Mouse (Mus musculus) cerebellum, postnatal 4 days (tissue): Measurements from ENCODE around the gene Slc17a7.

ENCODE experiments used
- DNase-seq, 2 experiments: peaks; one replicate each; pipeline ENCODE4 v3.0.0; 2022; ENCODE audit warnings: low spot score in 2 of 2, mixed read lengths in 1 of 2

Slc17a7 gene

DNA sequence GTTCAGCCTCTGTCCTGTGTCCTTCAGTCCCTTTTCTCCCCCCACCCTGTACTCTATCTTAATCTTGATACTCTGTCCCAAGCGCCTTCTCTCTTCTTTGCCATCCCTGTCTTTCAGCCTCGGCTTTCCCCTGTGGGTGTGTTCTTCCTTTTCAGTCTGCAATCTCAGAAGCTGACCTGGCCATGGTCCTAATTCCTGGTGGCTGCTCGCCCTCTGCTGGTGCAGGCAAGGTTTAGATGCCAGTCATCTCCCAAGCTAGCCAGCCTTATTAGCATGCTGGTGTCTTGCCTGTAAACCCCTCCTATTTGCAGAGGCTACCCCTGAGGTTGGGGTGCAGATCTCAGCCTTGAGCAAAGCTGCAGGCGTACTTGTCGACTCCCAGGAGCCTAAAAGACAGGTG lies 34.7 kb downstream of the Slc17a7 start:
- DNase-seq, result peak; percentile 62 to 81

DNA sequence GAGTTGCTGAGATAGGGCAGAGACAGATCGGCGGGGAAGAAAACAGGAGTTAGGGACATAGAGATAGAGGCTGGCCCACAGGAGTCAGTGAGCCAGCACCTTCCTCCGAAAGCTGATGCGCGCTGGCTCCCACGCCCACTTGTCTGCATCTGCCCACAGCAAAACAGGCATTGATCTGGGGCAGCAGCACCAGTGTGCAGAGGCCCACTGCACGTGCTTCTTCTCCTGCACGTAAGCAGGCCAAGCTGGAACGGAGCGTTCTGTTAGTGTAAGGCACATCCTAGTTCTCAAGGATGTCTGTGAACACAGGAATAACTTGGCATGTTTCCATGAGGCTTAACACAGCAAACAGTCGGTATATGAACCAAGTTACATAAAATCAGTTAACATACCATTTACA lies 35.2 kb downstream of the Slc17a7 start:
- DNase-seq, result no peak

DNA sequence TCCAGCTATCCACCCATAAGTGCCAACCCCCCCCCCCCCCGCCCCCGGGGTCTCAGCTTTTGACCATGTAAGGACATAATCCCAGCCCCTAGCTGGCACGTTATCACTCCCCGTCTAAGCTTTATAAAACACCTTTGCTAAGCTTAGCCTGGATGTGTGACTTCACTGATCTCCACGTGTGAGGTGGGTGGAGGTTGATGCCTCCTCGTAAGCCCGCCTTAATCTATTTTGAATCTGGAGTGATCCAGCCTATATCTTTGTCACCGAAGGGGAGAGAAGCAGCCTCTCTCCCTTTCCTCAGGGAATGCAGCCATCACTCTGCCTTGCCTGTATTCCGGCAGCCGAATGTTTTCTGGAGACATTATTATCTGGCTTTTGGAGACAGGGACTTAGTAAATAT lies 38.9 kb downstream of the Slc17a7 start:
- DNase-seq, result no peak

DNA sequence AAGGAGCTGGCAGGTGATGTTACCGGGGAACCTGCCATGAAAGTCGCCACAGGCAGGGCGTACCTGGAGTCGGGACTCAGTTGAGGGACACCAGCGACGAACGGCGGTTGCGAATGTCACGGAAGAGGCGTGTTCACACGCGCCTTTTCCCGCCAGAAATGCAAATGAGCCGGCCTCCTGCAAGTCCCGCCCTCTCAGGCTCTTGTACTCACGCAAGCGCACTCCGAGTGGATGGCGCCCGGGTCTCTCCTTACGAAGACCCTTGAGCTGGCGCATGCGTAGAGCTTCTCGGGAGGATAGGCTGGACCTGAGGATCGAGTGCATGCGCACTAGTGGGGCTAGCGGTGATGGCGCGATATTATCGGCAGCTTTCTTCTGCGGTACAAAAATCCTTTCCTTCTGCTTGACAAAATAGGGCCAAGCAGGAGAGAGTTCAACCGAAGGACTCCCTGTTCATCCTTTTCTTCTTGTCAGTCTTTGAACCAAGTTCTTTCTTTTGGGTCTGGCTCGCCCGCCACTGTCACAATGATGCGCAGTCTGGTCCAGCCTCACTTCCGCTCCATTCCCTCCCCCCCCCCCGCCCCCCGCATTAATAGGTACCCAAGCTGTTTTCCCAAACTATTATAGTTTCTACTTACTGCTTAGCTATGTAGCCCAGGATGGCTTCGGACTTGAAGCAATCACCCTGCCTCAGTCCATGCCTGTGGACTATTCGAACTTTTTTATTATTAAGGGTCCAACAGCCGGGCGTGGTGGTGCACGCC lies 40.8 kb downstream of the Slc17a7 start, which contains the start of gene Ccdc155:
TSS of gene Ccdc155 (minus strand) at position 513 of the 764 bp plus-strand sequence.
- DNase-seq, result peak; percentile 80 to 91

DNA sequence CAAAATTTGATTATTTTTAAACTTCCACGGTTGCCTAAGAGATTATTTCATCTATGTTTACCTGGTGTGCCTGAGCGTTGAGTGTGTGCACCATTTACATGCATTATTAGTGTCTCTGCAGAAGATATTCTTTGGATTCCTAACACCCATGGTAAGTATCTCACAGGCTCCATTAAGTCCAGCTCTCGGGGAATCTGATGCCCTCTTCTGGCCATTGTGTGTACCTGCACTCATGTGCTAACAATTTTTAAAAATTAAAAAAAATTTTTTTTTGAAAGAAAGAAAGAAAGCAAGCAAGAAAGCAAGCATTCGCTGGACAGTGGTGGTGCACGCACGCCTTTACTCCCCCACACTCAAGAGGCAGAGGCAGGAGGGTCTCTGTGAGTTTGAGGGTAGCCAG lies 44.5 kb downstream of the Slc17a7 start:
- DNase-seq, result no peak

DNA sequence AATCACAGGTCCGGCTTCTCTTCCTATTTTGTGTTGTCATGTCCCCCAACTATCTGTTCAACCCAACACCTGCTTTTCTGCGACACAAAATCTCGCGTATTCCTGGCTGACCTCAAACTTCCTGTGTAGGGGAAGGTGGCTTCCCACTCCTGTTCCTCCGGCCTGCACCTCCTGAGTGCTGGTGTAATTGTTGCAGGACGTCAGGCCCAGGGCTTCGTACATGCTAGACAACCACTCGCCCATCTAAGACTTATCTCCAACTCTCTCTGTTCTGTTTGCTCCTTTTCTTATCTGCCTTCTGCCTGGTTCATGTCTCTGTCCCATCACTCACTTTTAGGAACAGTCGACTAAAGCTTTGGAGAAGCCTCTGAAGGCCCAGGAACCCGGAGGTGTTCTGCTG lies 47.3 kb downstream of the Slc17a7 start:
- DNase-seq, result no peak

DNA sequence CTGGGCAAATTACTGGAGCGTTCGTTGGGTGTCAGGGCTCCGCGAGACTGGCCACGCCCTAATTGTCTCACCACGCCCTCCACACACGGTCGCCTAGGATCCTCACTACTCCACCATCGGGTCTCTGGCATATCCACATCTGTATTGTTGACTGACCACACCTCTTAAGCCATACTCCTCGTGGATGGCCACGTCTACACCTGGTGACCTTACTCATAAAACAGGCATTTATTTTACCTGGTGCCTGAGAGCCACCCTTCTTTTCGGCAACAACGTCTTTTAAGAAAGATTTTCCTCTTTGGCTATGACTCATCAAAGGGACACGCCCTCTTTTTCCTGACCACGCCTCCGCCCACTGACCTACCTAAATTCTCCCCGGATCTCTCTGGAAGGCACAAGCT lies 48.1 kb downstream of the Slc17a7 start, which contains the start of gene Dkkl1:
TSS of gene Dkkl1 (minus strand) at position 297 of the 401 bp plus-strand sequence.
- no peak for DNase-seq

DNA sequence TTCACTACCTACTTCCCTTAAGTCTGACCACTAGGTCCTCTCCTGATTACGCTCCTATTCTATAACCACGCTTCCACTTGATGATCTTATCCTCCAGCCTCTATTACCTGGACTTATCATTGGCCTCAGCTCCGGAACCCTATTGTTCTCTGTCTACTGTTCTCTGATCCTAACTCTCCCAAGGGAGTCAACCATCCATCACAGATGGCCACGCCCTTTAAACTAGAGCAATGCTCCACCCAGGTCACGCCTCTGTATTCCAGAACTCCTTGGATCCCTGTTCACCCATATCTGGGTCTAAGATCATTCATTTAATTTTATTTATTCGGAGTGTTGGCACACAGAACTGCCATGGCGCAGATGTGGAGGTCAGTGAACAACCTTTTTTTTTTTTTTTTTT lies 48.6 kb downstream of the Slc17a7 start:
- DNase-seq, result no peak

DNA sequence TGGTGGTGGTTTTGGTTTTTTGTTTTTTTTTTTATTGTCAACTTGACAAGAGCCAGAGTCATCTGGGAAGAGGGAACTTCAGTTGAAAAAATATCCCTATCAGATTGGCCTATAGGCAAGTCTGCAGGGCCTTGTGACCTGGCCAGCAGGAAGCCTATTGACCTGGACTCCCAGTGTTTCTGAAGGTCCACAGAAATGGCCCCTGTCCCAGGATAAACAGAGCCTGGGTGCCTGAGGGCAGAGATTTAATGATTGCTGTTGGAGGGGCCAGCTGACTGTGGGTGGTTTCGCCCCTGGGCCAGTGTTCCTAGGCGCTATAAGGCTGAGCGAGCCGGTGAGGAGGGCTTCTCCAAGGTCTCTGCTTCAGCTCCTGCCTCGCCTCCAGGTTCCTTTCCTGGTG lies 50.0 kb downstream of the Slc17a7 start:
- no peak for DNase-seq

DNA sequence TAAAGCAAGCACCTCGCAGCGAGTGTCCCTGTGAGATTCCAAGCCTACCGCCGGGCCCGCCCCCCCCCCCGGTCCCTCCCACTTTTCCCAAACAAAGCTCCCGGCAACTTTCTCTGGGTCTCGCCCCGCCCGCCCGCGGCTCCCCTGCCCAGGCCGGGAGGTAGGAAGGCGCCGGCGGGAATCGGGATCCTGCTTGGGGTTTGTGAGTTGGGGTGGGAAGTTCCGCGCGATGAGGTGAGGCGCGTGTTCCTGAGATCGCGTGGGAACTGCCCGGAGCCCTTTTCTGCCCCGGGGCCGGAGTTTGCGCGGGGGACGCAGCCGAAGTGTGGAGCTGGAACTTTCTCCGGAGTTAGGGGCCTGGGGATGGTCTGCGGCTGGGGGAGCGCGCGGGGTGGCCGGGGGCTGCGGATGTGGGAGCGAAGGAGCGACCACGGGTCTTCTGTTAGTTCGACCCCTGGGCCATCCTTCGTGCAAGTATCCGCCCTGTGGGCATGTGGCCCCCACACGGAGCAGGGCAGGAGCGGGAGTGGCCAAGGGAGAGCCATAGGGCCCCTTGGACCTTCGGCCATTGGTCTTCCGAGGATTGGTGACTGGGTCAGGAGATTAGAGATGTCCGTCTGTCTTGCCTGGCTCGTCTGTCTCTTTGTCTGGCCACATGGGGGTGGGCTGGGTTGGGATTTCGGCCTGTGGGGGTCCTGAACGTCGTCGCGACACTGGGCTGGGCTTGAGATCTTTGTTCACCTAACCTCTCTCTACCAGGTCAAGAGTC lies 52.1 kb downstream of the Slc17a7 start, which contains the start of gene Tead2:
TSS of gene Tead2 (plus strand) at position 81 of the 769 bp plus-strand sequence.
- DNase-seq, result peak in 1 of 2 experiments; percentile 48

DNA sequence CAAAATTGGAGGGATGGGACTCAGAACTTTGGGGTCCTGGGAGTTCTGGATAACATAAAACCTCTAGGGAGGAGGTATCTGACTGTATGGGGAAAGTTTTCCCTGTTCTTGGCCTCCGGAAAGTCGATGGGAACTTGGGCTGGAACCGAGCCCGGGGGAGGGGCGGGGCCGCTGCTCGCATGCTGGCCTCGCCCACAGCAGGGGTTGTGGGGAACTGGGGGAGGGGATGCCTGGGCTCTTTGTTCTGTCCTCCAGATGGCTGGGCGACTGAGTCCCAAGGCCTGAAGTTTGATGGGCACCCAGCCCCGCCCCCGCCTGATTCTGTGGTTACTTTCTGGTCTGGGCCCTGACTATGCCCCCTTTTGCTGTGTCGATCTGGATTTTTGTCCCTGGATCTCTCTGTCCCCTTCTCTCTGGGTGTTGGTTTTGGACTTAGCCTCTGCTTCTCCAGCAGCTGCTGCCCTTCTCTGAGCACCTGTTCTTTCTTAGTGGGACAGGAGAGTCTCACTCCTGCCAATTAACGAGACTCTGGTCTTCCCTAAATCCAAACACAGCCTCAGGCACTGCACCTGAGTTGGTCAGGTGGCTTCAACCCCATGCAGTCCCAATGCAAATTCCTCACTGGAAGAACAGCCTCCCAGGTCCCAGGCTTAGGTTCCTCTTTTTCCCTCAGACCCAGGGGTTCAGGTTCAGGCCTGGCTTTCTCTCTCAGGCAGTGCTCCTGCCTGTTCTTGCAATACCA lies 52.9 kb downstream of the Slc17a7 start:
- DNase-seq, result peak; percentile 70 to 89

DNA sequence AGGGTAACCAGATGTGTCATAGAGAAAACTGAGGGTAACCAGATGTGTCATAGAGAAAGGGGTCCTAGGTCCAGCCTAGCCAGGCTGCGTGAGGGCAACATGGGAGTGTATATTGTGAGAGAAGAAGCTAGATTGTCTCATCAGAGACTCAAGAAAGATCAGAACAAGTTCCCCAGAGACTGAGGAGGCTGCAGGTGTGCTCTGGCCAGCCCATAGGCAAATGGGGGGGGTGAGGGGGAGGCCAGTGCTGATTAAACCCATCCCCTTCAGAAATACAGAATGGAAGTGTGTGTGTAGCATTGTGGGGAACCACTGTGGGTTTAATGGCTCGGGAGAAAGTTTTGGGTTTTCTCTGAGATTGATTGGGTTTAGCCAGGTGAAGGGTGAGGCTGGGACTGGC lies 57.9 kb downstream of the Slc17a7 start:
- no peak for DNase-seq

DNA sequence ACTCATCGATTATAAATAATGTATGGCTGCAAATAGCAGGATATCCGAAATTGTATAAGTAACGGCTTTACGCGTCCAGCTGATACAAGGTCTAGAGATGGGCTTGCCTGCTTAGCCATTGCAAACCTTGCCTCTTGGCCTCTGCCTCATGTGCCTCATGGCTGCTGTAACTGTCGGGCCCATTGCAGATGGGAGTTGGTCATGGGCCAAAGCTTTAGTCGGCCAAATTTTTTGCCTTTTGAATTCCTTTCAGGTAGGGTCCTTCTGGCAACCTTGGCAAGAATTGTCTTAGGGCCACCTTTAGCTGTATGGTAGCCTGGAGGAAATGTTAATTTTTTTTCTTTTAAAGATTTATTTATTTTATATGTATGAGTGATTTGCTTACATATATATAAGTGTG lies 61.1 kb downstream of the Slc17a7 start:
- no peak for DNase-seq
